Mouse (Mus musculus) G1E (cell line): Measurements from ENCODE around the gene Brd3. TPM values are rescaled to one million over a fixed set of nuclear protein-coding genes. Genes with fewer than 3 reads are reported as not detected.
A peak's percentile ranks its signal among the peaks of the same experiment; 100 is the strongest.

Experiments
- ATAC-seq: 2 replicates; pipeline ENCODE4 v1.8.0; 2016; ENCODE audit warnings: mild to moderate bottlenecking; ENCODE audit not compliant: insufficient number of reproducible peaks, poor library complexity, low FRiP score, severe bottlenecking; ENCODE audit errors: extremely low read depth
- DNase-seq: peaks from one replicate; pipeline ENCODE4 v3.0.0; 2012; ENCODE audit warnings: low spot score
- H3K27me3 ChIP-seq: 2 replicates; pipeline ENCODE4 v1.6.1; 2012; ENCODE audit warnings: mild to moderate bottlenecking, low read length, inconsistent platforms; ENCODE audit not compliant: insufficient read depth
- H3K36me3 ChIP-seq: replicated peaks from 2 replicates; pipeline ENCODE3; 2012; ENCODE audit warnings: mild to moderate bottlenecking, inconsistent platforms
- H3K4me1 ChIP-seq: 2 replicates; pipeline ENCODE4 v1.6.1; 2012; ENCODE audit warnings: low read depth, low read length, inconsistent platforms, mixed read lengths; ENCODE audit not compliant: insufficient read depth
- H3K4me3 ChIP-seq: 2 replicates; pipeline ENCODE4 v1.5.1; 2012; ENCODE audit warnings: low read depth, mild to moderate bottlenecking, inconsistent platforms, low read length, moderate library complexity, mixed read lengths
- H3K9me3 ChIP-seq: replicated peaks from 2 replicates; pipeline ENCODE4 v1.6.1; 2012; ENCODE audit warnings: inconsistent platforms
- CTCF ChIP-seq: IDR thresholded peaks from 2 replicates; pipeline ENCODE4 v1.5.1; 2012; ENCODE audit warnings: low read depth, low read length, inconsistent platforms, mixed read lengths
- GATA1 ChIP-seq: IDR thresholded peaks from 2 replicates; pipeline ENCODE4 v1.6.1; 2012; ENCODE audit warnings: borderline replicate concordance, low read length, inconsistent platforms, mixed read lengths
- GATA2 ChIP-seq: IDR thresholded peaks from 2 replicates; pipeline ENCODE4 v1.6.1; 2012; ENCODE audit warnings: low read depth, low read length, inconsistent platforms, borderline replicate concordance
- POLR2AphosphoS5 ChIP-seq: IDR thresholded peaks from 2 replicates; pipeline ENCODE4 v1.6.1; 2012; ENCODE audit warnings: low read depth, low read length, inconsistent platforms; ENCODE audit not compliant: insufficient replicate concordance
- TAL1 ChIP-seq: conservative IDR thresholded peaks from 2 replicates; pipeline ENCODE4 v1.6.1; 2012; ENCODE audit warnings: low read depth, low read length, inconsistent platforms, mixed read lengths
- polyA plus RNA-seq: library from polyadenylated mRNA; stranded (reverse); fragments of >175 nt; gene quantifications from 2 replicates; pipeline ENCODE4 v1.2.3, GENCODE M21; 2012
- total RNA-seq, 2 experiments: library from RNA; stranded (forward) in 1 of 2; stranded (reverse) in 1 of 2; fragments of 200-1000 nt in 1 of 2; fragments of >200 nt in 1 of 2; fragmentation: Nextera tagmentation in 1 of 2; gene quantifications; 2 replicates each; pipeline ENCODE4 v1.2.3; 2014 to 2017

The Brd3 gene
- total and polyA plus RNA-seq, 3 experiments: 17.5 to 124 (median 75.2) TPM

DNA sequence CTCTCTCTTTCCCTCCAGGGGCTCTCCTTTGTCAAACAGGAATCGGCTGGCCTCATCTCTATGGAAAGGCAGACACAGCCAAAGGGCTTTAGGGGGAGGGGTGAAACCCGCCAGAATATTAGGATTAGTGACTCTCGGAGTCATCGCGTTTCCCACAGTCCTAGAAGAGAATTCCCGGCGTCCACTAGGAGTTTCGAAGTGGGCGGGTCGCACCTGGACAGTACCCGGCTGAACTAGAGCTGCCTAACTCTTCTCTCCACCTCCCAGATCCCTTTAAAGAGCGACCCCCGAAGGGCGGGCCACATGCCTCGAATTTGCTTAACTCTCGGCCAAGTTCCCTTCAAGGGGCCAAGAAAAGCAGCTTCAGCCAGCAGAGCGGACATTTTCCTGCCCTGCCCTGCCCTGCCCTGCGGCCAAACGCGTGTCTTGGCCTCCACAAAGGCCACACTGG, 82.3 kb downstream of the Brd3 start:
- DNase-seq: no peak
- Histone ChIP-seq H3K27me3 (peaks cover 40% of the 10 kb centered on the region), H3K4me1 (peaks cover 33% of the 10 kb centered on the region), H3K36me3 (no peaks in the 10 kb centered on the region), H3K4me3 (peak overlapping the region; percentile 76; the same call in 1 of the 2 replicates), H3K9me3 (no peaks in the 10 kb centered on the region)
- TF ChIP-seq CTCF (no peak), GATA1 (no peak), GATA2 (no peak), TAL1 (no peak), POLR2AphosphoS5 (no peak)
- no peak for ATAC-seq

DNA sequence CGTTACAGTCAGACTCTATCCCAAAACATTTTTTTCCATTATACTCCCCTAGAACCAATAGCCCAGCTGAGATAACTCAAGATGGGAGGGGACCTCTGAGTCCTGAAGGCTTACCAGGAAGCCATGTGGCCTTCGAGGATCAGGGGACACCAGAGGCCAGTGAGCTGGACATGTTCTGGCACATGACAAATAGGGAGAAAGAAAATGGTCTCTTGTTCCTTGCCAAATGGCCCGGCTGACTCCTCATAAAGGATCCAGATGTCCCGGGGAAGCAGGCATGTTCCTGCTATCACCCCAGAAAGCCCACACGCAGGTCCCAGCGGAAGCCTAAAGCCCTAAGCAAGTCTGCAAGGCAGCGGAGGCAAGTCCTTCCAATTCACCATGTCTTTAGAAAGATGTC, 83.9 kb downstream of the Brd3 start:
- peaks cover 39% of the 10 kb centered on the region for H3K27me3 ChIP-seq
- TF ChIP-seq TAL1 (no peak), POLR2AphosphoS5 (no peak), CTCF (no peak), GATA2 (no peak), GATA1 (no peak)

DNA sequence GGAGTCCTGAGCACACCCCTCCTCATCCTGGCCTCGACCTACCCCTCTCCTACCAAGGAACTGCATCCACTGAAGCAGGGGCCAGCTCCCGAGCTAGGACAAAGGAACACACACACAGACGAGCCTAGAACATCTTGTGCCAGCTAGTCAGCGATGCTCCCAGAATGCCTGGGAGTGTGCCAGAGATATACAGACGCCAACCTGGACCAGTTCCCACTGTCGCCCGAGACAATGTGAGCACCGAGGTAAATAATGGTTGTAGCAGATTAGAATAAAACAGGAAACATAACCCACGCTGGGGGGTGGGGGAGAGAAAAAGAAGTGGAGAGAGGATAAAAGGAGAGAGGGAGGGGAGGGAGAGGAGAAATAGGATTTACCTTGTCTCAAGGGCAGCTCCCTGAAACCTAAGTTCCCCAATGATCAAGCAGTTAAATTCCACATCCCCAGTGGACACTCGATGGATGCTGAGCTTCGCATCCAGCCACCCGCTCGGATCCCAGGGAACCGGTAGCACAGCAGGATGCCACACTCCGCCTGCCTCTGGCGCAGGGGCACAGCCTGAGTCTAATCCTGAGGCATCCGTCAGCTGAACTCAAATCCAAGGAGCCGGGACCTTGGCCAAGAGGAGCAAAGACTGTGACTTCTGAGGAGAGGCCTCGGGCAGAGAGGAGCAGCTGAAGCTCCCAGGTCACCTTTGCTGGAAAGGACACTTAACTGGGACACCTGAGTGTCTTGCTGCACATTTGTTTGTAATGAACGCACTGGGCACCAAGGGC, 86.0 kb downstream of the Brd3 start:
- Histone ChIP-seq H3K27me3 (peaks cover 52% of the 10 kb centered on the region), H3K4me1 (peaks cover 23% of the 10 kb centered on the region), H3K4me3 (no peak overlapping the region), H3K36me3 (no peaks in the 10 kb centered on the region), H3K9me3 (no peaks in the 10 kb centered on the region)
- no peak for DNase-seq
- TF ChIP-seq GATA1 (no peak), TAL1 (no peak), GATA2 (no peak), CTCF (no peak)
- no peak for ATAC-seq

More for the DNA sequence above, 83.9 kb downstream of the Brd3 start:
- peaks cover 33% of the 10 kb centered on the region for H3K4me1 ChIP-seq
- H3K9me3 ChIP-seq: no peaks in the 10 kb centered on the region
- no peak for DNase-seq
- H3K4me3 ChIP-seq: no peak overlapping the region
- no peaks in the 10 kb centered on the region for H3K36me3 ChIP-seq
- no peak for ATAC-seq

DNA sequence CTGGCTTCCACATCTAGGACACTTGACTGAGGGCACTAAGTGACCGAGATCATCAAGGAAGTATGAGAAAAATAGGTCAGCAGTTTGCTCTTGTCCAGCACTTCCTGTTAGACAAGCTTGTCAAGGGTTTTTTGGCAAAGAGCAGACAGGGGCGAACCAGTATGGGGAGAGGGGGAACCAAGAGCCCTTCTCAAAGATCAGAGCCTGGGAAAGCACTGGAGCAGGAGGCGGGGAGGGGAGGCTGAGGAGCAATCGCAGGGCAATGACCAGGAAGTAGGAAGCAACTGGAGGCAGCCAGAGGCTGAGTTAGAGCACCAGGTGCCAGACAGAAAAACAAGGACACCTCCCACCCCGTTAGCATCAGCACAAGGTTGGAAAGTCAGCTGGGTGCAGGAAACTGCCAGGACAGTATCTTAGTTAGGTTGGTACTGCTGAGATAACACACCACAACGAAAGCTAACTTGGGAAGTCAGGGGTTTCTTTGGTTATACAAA, 88.8 kb downstream of the Brd3 start:
- Histone ChIP-seq H3K9me3 (no peaks in the 10 kb centered on the region), H3K36me3 (no peaks in the 10 kb centered on the region), H3K27me3 (peaks cover 34% of the 10 kb centered on the region), H3K4me3 (no peak overlapping the region), H3K4me1 (peaks cover 11% of the 10 kb centered on the region)
- DNase-seq (no peak), ATAC-seq (no peak)
- no peak for TF ChIP-seq GATA1
- TF ChIP-seq CTCF: no peak
- no peak for TF ChIP-seq TAL1
- TF ChIP-seq GATA2: no peak
- TF ChIP-seq POLR2AphosphoS5: no peak

DNA sequence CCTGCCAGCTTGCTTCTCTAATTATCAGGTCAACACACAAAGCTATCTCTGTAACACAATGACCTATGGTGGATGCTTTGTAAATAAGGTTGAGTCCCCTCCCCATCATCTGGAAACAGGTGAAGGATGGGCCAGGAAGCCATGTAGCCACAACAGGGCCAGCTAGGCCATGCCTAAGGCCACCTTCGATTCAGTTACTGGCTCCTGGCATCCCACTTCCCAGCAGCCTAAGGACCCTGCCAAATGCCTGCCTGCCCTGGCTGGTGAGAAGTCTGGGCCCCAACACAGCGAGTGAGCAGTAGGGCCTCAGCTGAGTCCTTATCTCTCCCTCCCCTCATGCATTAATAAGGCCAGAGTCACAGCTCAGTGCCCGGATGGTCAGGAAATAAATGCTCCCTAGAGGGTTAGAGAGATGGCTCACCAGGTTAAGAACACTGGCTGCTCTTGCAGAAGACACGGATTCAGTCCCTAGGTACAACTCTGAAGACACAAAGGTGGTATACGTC, 89.8 kb downstream of the Brd3 start:
- no peak for TF ChIP-seq GATA2
- no peak for TF ChIP-seq GATA1
- no peak for TF ChIP-seq TAL1
- no peak for TF ChIP-seq POLR2AphosphoS5
- TF ChIP-seq CTCF: no peak
- Histone ChIP-seq H3K9me3 (no peaks in the 10 kb centered on the region), H3K4me3 (no peak overlapping the region), H3K36me3 (no peaks in the 10 kb centered on the region), H3K4me1 (peaks cover 11% of the 10 kb centered on the region), H3K27me3 (peaks cover 34% of the 10 kb centered on the region)
- DNase-seq (no peak), ATAC-seq (no peak; the same call in 1 of the 2 replicates)

DNA sequence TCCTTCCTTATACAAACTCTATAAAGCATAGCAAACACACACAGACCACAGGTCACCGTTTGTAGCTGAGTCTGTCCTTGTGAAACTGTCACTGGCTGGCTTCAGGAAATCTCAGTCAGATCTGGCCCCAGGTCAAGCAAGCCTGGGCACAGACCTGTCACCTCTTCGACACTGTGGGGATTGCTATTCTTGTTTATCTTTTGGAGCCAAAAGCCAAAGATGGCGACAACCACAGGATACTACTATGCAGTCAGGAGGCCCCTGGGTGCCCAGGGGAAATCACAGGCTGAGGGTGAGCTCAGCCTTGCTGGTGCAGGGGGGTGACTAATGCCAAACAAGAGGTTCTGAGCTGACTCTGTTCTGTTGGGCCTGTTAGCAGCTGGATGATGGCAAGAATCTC, 91.0 kb downstream of the Brd3 start:
- TF ChIP-seq TAL1: no peak
- TF ChIP-seq GATA2: no peak
- TF ChIP-seq GATA1: no peak
- TF ChIP-seq POLR2AphosphoS5: no peak
- no peak for TF ChIP-seq CTCF
- H3K27me3 ChIP-seq: peaks cover 29% of the 10 kb centered on the region
- DNase-seq: no peak
- no peaks in the 10 kb centered on the region for H3K36me3 ChIP-seq
- no peaks in the 10 kb centered on the region for H3K9me3 ChIP-seq
- no peak for ATAC-seq
- H3K4me3 ChIP-seq: no peak overlapping the region
- H3K4me1 ChIP-seq: peaks cover 23% of the 10 kb centered on the region
